Mouse (Mus musculus) embryonic facial prominence, embryonic 10.5 days (tissue): ENCODE data around the gene Mcl1. TPM values are rescaled to one million over a fixed set of nuclear protein-coding genes. Genes with fewer than 3 reads are reported as not detected.
"Not testable (repeated sequence)": the region's sequence is repeated elsewhere in the genome, so short reads cannot be mapped to it uniquely, and the experiment has no call there.

ENCODE experiments used
- DNase-seq: peaks from one replicate; pipeline ENCODE4 v3.0.0-alpha.2; 2017; ENCODE audit warnings: low spot score
- H3K27ac ChIP-seq: fragments of 300-500 bp; sonication (generic); replicated peaks from 2 replicates; pipeline ENCODE4 v1.5.1; 2016; ENCODE audit warnings: mild to moderate bottlenecking
- H3K27me3 ChIP-seq: fragments of 300-500 bp; sonication (generic); replicated peaks from 2 replicates; pipeline ENCODE4 v1.6.1; 2016; ENCODE audit warnings: low read depth, mild to moderate bottlenecking; ENCODE audit not compliant: poor library complexity, severe bottlenecking
- H3K36me3 ChIP-seq: fragments of 300-500 bp; sonication (generic); replicated peaks from 2 replicates; pipeline ENCODE4 v1.6.1; 2016; ENCODE audit warnings: mild to moderate bottlenecking, moderate library complexity
- H3K4me1 ChIP-seq: fragments of 300-500 bp; sonication (generic); 2 replicates; pipeline ENCODE4 v1.6.1; 2016
- H3K4me3 ChIP-seq: fragments of 300-500 bp; sonication (generic); 2 replicates; pipeline ENCODE4 v1.5.1; 2016; ENCODE audit warnings: mild to moderate bottlenecking, moderate library complexity
- H3K9me3 ChIP-seq: fragments of 300-500 bp; sonication (generic); 2 replicates; pipeline ENCODE4 v1.6.1; 2016; ENCODE audit warnings: mild to moderate bottlenecking
- WGBS: fragments of 180-500 bp; shearing (Covaris S2); methylation state at CpG from one replicate; pipeline ENCODE4 v1.1.7; 2016; 5-methylcytosine and 5-hydroxymethylcytosine counted together
- polyA plus RNA-seq: library from polyadenylated mRNA; unstranded; fragments of >200 nt; fragmentation: Nextera tagmentation; extraction: Ambion mirVana; gene quantifications from 2 replicates; pipeline ENCODE4 v1.2.1, GENCODE M21; 2016

The Mcl1 gene
- polyA plus RNA-seq, 1 experiment from 2014 or later = 49.5 TPM

DNA sequence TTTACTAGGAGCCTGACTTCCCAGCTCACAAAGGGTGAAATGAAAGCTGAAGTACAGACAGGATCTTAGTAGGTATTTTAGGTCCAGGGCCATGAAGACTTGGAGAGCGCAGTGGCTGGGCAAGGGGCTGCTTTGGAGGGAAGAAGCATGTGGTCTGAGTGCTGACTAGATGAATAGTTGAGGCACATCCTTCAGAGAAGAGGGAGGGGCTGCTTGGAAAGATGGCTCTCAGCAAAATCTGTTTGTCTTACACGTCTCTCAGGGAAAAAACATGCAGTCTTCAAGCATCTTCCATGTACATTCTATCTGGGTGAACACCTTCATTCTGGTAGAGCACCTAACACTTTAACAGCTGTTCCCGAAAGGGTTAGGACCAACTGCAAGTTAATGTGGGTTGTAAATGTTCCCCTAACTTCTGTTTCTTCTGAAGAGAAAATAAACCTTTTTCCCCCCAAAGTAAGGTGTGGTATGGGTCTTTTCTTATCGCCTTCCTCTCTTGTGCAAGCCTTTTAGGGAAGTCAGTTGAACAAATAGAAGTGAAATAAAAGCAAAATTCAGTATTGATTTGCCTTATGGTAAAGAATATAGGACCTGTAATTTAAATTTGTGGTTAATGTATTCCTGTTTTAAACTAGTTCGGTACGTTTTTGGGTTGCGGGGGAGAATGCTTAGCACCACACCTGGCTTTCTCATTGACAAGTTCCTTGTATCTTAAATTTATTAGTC is 4.3 kb downstream of the Mcl1 start:
- Histone ChIP-seq H3K4me3 (peak overlapping the region; percentile 81; the same call in 1 of the 2 replicates), H3K9me3 (no peaks in the 10 kb centered on the region), H3K36me3 (peaks cover 68% of the 10 kb centered on the region), H3K4me1 (peaks cover 75% of the 10 kb centered on the region), H3K27me3 (no peaks in the 10 kb centered on the region), H3K27ac (no peak overlapping the region)
- DNase-seq = no peak
- WGBS = 87% methylated on average over 7 of the region's 7 CpGs

DNA sequence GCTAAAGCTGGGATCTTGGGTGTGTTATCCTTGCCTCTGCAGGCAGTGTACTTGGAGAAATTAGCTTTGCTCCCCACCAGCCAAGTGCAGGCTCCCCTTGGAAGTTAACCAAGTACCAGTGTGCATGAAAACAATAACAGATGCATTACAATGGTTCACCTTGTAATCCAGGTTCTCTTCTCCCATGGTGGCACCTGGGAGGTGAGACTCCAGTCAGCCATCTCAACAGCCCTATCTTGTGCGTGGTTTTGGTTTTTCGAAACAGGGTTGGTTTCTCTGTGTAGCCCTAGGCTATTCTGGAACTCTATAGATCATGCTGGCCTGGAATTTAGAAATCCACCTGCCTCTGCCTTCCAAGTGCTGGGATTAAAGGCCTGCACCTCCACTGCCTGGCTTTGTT is 4.9 kb downstream of the Mcl1 start:
- Histone ChIP-seq H3K27me3 (no peaks in the 10 kb centered on the region), H3K4me3 (no peak overlapping the region), H3K27ac (no peak overlapping the region), H3K4me1 (peaks cover 81% of the 10 kb centered on the region), H3K36me3 (peaks cover 74% of the 10 kb centered on the region), H3K9me3 (no peaks in the 10 kb centered on the region)
- DNase-seq = no peak
- WGBS = 91% methylated on average over 2 of the region's 2 CpGs

DNA sequence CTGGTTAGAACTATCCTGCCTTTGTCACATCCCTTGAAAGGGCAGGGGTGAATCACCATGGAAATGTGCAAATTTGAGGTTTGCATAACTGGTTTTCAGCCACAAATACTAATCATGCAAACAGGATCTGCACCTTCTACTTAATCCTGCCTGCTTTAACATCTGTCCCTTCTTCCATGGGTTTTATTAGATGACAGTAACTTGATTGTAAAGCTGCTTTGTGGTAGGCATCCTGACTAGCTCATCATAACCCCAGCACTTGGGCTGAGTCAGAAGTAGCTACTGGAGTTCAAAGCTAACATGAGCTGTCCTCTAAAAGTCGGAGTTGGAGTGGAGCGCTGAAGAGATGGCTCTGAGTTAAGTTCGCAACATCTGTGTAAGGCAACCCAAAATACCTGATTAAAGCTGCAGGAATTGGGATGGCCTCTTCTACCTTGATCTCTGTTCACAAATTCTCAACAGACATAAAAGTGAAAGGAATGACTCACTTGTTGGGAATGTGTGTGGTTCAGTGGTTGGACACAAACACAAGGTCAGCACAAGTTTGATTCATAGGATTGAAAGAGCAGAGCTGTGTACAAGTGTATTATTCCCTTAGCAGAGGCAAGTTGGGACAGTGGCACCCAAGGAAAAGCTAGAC is 5.5 kb downstream of the Mcl1 start:
- WGBS = 97% methylated on average over 3 of the region's 3 CpGs
- no peaks in the 10 kb centered on the region for H3K27me3 ChIP-seq
- H3K27ac ChIP-seq = no peak overlapping the region
- DNase-seq = no peak
- no peaks in the 10 kb centered on the region for H3K9me3 ChIP-seq
- no peak overlapping the region for H3K4me3 ChIP-seq
- peaks cover 81% of the 10 kb centered on the region for H3K36me3 ChIP-seq
- H3K4me1 ChIP-seq = peaks cover 85% of the 10 kb centered on the region

DNA sequence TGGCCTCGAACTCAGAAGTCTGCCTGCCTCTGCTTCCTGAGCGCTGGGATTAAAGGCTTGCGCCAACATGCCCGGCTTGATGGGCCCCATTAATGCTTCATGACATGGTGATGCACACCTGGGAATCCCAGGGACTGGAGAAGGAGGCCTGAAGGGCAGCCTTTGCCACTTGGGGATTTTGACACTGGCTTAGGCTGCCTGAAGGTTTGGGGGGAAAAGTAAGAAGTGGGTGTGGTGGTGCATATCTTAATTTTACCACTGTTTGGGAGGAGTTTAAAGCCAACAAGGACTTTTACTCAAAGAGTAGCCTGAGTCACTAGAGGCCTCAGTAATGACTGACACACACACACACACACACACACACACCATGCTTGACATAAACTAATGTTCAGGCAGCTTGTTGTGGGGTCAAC is 6.4 kb downstream of the Mcl1 start:
- Histone ChIP-seq H3K4me3 (no peak overlapping the region), H3K9me3 (no peaks in the 10 kb centered on the region), H3K36me3 (peaks cover 89% of the 10 kb centered on the region), H3K4me1 (peaks cover 87% of the 10 kb centered on the region), H3K27me3 (no peaks in the 10 kb centered on the region), H3K27ac (no peak overlapping the region)
- 91% methylated on average over 4 of the region's 4 CpGs for WGBS
- no peak for DNase-seq

DNA sequence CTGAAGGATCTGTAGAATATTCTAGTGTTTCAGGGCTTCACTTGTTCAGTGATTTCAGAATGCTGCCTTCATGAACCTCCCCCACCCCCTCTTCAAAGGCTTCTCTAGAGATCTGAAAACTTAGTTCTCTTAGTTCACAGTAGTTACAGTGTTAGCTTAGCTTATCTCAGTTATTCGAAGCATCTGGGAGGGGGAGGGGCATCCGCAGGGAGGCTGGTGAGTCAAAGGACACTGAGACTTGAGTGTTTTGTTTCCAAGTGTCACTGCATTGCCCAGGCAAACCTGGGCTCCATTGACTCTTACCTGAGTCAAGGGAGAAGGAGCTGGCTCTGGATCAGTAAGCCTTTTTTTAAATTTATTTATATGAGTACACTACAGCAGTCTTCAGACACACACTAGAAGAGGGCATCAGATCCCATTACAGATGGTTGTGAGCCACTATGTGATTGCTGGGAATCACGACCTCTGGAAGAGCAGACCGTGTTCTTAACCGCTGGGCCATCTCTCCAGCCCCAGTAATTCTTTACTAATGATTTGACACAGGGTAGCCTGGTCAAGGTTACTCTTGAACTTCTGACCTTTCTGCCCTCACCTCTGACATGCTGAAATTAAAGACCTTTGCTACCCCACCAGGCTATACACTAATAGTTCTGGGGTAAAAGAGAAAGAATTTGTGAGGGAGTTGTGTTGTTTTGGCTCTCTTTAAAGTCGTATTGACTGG is 7.7 kb downstream of the Mcl1 start:
- Histone ChIP-seq H3K4me1 (peaks cover 74% of the 10 kb centered on the region), H3K36me3 (peaks cover 85% of the 10 kb centered on the region), H3K9me3 (no peaks in the 10 kb centered on the region), H3K27me3 (no peaks in the 10 kb centered on the region), H3K27ac (no peak overlapping the region), H3K4me3 (no peak overlapping the region)
- DNase-seq = peak; percentile 59
- WGBS = 43% methylated on average over 6 of the region's 6 CpGs

DNA sequence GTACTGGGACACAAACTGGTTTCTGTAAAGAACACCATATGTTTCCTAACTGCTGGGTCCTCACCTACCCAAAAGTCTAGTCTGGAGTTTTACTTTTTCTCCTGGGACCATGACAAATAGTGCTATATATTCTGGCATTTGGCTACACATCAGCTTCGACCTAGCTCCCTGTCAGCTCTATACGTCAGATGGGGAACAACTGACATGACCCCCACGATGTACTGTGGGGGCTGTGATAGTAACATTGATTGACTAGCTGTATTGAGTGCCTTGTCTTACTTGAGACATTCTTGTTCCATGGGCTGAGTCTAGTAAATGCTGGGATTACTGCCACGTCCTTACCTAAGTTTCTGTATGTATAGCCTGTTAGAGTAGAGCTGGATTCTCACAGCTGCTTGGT is 8.9 kb downstream of the Mcl1 start:
- no peaks in the 10 kb centered on the region for H3K9me3 ChIP-seq
- peaks cover 69% of the 10 kb centered on the region for H3K4me1 ChIP-seq
- DNase-seq = no peak
- no peaks in the 10 kb centered on the region for H3K27me3 ChIP-seq
- H3K27ac ChIP-seq = peak overlapping the region; percentile 70
- WGBS = 71% methylated on average over 4 of the region's 4 CpGs
- peak overlapping the region; percentile 29; the same call in 1 of the 2 replicates for H3K4me3 ChIP-seq
- peaks cover 83% of the 10 kb centered on the region for H3K36me3 ChIP-seq

DNA sequence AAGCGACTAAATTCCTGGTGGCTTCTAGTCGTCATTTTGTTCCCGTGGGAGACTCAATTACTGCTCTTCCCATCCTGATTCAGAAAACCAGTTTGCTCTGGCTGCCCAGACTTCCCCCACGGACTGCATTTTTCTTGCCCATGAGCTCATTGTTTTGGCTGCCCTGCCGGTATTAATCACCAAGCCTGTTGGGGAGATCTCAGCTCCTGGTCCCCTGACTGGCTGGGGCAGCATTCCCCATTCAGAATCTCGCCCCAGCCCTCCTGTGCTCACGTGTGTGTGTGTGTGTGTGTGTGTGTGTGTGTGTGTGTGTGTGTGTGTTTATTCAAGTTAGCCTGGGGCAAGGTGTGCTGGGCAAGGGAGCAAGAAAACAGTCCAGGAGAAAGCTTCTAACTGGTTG is 9.4 kb downstream of the Mcl1 start:
- H3K4me1 ChIP-seq = peaks cover 69% of the 10 kb centered on the region
- no peaks in the 10 kb centered on the region for H3K27me3 ChIP-seq
- peak overlapping the region; percentile 29; the same call in 1 of the 2 replicates for H3K4me3 ChIP-seq
- no peaks in the 10 kb centered on the region for H3K9me3 ChIP-seq
- peak overlapping the region; percentile 70 for H3K27ac ChIP-seq
- DNase-seq = peak; percentile 63
- 38% methylated on average over 7 of the region's 7 CpGs for WGBS
- H3K36me3 ChIP-seq = peaks cover 82% of the 10 kb centered on the region

DNA sequence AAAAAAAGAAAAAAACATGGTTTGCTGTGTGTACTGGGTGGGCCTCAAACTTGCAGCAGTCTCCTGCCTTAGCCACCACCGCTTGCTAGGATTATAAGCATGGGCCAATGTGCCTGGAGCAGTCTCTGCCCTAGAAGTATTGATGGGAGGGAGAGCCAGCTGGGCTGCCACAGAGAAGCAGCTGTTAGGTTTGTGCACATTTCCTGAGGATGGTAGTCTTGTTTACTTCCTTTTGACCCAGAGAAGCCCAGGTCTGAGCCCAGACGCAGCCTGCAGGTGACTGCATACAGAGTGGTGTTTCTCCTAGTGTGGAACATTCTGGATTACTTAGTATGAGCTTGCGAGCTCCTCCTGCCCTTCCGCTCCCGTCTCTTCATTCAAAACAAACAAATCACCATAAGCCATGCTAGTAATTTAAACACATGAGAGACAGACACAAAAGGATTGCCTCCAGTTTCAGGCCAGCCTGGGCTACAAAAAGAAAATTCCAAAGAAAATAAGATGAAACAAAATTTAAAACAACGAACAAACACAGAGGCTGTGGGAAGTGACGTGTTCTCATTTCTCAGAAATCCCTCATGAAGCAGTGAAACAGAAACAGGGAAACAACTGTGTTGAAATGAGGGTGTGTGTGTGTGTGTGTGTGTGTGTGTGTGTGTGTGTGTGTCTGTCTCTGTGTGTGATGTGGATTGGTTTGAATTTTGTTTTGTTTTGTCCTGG is 10.2 kb downstream of the Mcl1 start:
- H3K9me3 ChIP-seq = no peaks in the 10 kb centered on the region
- WGBS = 81% methylated on average over 7 of the region's 7 CpGs

DNA sequence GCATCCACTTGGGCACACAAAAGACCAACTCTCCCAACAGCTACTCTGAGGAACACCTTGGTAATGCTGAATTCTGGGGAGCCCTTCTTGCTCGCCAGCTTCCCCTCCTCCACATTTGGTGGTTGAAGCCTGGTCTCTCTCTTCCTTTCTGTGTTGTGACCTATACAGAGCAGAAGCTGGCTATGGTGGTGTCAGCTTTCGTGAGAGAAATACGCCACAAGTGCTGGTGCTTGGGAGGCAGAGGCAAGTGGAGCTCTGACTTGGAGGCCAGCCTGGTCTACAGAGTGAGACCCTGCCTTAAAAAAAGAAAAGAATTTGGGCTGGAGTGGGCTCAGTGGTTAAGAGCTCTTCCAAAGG is 10.7 kb downstream of the Mcl1 start:
- WGBS = 89% methylated on average over 3 of the region's 3 CpGs
- H3K4me3 ChIP-seq = no peak overlapping the region
- peaks cover 82% of the 10 kb centered on the region for H3K36me3 ChIP-seq
- peaks cover 72% of the 10 kb centered on the region for H3K4me1 ChIP-seq
- no peak overlapping the region for H3K27ac ChIP-seq
- H3K27me3 ChIP-seq = no peaks in the 10 kb centered on the region
- DNase-seq = no peak
- no peaks in the 10 kb centered on the region for H3K9me3 ChIP-seq

More for the DNA sequence above, 10.2 kb downstream of the Mcl1 start:
- no peak overlapping the region for H3K4me3 ChIP-seq
- no peak for DNase-seq
- H3K4me1 ChIP-seq = peaks cover 71% of the 10 kb centered on the region
- H3K27me3 ChIP-seq = no peaks in the 10 kb centered on the region
- H3K27ac ChIP-seq = peak overlapping the region; percentile 70; the same call in 1 of the 2 replicates
- peaks cover 82% of the 10 kb centered on the region for H3K36me3 ChIP-seq

DNA sequence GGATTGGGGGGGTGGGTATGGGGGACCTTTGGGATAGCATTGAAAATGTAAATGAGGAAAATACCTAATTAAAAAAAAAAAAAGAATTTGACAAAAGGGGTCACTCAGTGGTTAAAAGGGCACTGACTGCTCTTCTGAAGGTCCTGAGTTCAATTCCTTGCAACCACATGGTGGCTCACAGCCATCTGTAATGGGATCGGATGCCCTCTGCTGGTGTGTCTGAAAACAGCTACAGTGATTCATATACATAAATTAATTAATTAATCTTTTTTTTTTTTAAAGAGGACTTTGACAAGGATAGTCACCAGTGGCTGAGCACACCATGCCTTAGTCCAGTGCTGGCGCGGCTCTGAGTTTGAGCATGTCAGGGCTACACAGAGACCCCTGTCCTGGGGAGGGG is 11.8 kb downstream of the Mcl1 start:
- not testable (repeated sequence) for H3K27ac ChIP-seq, H3K9me3 ChIP-seq, DNase-seq, H3K27me3 ChIP-seq, H3K4me3 ChIP-seq
- Histone ChIP-seq H3K36me3 (peaks cover 72% of the 10 kb centered on the region), H3K4me1 (peaks cover 72% of the 10 kb centered on the region)
- 96% methylated on average over 3 of the region's 3 CpGs for whole genome bisulfite sequencing

DNA sequence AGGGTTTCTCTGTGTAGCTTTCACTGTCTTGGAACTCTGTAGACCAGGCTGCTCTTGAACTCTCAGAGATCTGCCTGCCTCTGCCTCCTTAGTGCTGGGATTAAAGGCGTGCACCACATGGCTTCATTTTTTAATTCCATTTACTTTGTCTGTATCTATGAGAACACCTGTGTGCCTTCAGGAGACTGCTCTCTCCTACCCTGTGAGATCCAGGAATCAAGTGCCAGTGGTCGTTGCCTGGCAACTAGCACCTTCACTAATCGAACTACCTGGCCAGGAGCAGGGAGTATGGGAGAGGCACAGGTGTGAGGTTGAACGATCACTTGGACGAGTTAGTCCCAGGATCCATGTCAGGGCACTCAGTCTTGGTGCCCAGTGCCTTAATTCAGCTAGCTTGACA is 12.6 kb downstream of the Mcl1 start:
- Histone ChIP-seq H3K36me3 (peaks cover 67% of the 10 kb centered on the region), H3K9me3 (no peaks in the 10 kb centered on the region), H3K27me3 (no peaks in the 10 kb centered on the region), H3K27ac (no peak overlapping the region), H3K4me1 (peaks cover 73% of the 10 kb centered on the region), H3K4me3 (no peak overlapping the region)
- 91% methylated on average over 5 of the region's 5 CpGs for WGBS
- no peak for DNase-seq

DNA sequence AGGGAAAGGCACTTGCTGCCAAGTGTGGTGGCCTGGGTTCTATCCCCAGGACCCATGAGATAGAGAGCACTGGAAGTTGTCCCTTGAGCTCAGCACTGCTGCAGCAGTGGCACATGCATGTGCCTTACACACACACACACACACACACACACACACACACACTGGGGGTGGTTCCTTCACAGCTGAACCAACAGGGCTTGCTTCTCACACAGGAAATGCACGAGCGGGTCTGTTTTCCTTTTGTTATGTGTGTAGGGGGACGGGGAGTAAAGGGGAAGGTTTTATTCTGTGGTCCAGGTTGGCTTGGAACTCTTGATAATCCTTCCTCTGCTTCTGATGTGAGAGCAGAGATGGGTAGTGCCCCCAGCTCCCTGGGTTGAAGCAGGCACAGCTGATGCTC is 13.9 kb downstream of the Mcl1 start:
- 45% methylated on average over 3 of the region's 3 CpGs for WGBS
- Histone ChIP-seq H3K27ac (peak overlapping the region; percentile 87), H3K27me3 (no peaks in the 10 kb centered on the region), H3K36me3 (peaks cover 65% of the 10 kb centered on the region), H3K4me3 (no peak overlapping the region), H3K9me3 (no peaks in the 10 kb centered on the region), H3K4me1 (peaks cover 69% of the 10 kb centered on the region)
- DNase-seq = no peak
